Mouse (Mus musculus) kidney, adult 9 months (tissue): ENCODE results near the gene Pcsk2.
A peak's percentile ranks its signal among the peaks of the same experiment; 100 is the strongest.

Experiments used
- DNase-seq: peaks from one replicate; pipeline ENCODE4 v3.0.0; 2022

The Pcsk2 gene

GRCm38 (mm10) chr2:143739475-143740226, 193.7 kb downstream of the Pcsk2 start:
- DNase-seq = no peak

- no peak for DNase-seq
Observed at GRCm38 (mm10) chr2:143742436-143742835, 196.5 kb downstream of the Pcsk2 start.

GRCm38 (mm10) chr2:143743081-143743480, 197.1 kb downstream of the Pcsk2 start:
- no peak for DNase-seq

- no peak for DNase-seq
Observed at GRCm38 (mm10) chr2:143752051-143752788, 206.3 kb downstream of the Pcsk2 start.

GRCm38 (mm10) chr2:143776448-143776847, 230.5 kb downstream of the Pcsk2 start:
- peak; percentile 29 for DNase-seq

GRCm38 (mm10) chr2:143780310-143780709, 234.4 kb downstream of the Pcsk2 start:
- DNase-seq = no peak

GRCm38 (mm10) chr2:143789911-143790310, 244.0 kb downstream of the Pcsk2 start:
- DNase-seq = no peak

- DNase-seq = no peak
Observed at GRCm38 (mm10) chr2:143795858-143796257, 249.9 kb downstream of the Pcsk2 start.

- no peak for DNase-seq
Observed at GRCm38 (mm10) chr2:143796335-143797013, 250.5 kb downstream of the Pcsk2 start.

GRCm38 (mm10) chr2:143801097-143801496, 255.1 kb downstream of the Pcsk2 start:
- DNase-seq = no peak

- peak; percentile 43 for DNase-seq
Observed at GRCm38 (mm10) chr2:143806140-143806923, 260.4 kb downstream of the Pcsk2 start.

GRCm38 (mm10) chr2:143806924-143807664, 261.1 kb downstream of the Pcsk2 start:
- no peak for DNase-seq

- DNase-seq = no peak
Observed at GRCm38 (mm10) chr2:143808789-143809188, 262.8 kb downstream of the Pcsk2 start.

- no peak for DNase-seq
Observed at GRCm38 (mm10) chr2:143812262-143812661, 266.3 kb downstream of the Pcsk2 start.

GRCm38 (mm10) chr2:143813461-143813860, 267.5 kb downstream of the Pcsk2 start:
- DNase-seq = no peak

GRCm38 (mm10) chr2:143831645-143832044, 285.7 kb downstream of the Pcsk2 start:
- no peak for DNase-seq

GRCm38 (mm10) chr2:143832721-143833120, 286.8 kb downstream of the Pcsk2 start:
- no peak for DNase-seq

- no peak for DNase-seq
Observed at GRCm38 (mm10) chr2:143834082-143834481, 288.1 kb downstream of the Pcsk2 start.

- no peak for DNase-seq
Observed at GRCm38 (mm10) chr2:143835820-143836219, 289.9 kb downstream of the Pcsk2 start.

GRCm38 (mm10) chr2:143837291-143837701, 291.3 kb downstream of the Pcsk2 start:
- peak; percentile 84 for DNase-seq

GRCm38 (mm10) chr2:143838698-143839097, 292.7 kb downstream of the Pcsk2 start:
- DNase-seq = no peak

- no peak for DNase-seq
Observed at GRCm38 (mm10) chr2:143839458-143839857, 293.5 kb downstream of the Pcsk2 start.
